Mouse (Mus musculus): Measurements from ENCODE around the gene Col28a1.

The Col28a1 gene

DNA sequence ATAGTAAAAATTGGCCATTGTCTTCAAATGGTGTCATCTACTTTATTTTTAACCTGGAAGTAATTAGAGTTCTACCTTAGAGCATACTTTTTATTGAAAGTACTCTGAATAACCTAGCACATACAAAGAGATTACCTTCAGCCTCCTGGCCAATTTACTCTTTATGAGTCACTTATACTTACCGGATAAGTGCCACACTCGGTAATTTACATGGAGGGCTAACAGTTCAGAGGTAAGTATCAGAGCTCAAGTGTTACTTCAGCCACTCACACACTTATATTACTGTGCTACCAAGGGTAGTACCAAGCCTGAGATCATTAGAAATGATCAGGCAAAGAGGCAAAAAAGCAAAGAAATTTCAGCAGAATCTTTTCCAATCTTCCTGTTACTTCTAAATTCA lies 73.8 kb downstream of the Col28a1 start:
- no peak for DNase-seq (ENCODE audit: low spot score)

DNA sequence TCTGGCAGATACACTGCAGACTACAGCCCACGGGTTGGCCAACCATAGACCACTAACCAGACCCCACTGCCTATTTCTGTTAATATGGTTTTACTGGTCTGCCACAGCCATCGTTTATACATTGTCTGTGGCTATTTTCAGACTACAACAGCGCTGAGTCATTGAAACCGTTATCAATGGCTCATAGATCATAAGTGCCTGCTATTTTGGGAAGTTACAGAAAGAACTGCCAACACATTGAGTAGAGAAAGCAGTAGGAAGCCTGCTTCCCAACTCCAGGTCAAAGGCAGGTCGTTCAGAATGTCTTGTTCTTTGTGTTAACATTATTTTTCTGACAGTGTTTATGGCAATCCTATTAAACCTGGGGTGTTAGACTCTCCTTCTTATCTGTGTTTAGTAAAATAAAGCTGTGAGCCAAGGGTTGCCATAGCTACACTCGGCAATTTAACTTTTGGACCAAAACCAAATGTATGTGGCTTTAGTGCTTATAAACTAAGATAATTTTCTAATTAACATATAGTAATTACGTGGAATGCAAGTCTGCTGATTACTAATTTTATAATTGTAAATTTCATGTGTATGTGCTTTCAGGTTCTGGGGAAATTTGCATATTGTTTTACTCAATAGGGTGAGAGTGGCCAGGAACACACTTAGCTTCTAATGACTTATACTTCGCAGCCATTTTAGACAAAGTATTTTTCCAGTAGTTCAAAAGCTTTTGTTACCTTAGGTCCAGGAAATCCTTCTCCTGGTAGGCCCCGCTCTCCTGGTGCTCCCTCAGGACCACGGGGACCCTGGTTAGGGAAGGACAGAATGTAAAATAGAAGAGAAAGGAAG lies 86.3 kb downstream of the Col28a1 start:
- no peak for DNase-seq (ENCODE audit: low spot score)

DNA sequence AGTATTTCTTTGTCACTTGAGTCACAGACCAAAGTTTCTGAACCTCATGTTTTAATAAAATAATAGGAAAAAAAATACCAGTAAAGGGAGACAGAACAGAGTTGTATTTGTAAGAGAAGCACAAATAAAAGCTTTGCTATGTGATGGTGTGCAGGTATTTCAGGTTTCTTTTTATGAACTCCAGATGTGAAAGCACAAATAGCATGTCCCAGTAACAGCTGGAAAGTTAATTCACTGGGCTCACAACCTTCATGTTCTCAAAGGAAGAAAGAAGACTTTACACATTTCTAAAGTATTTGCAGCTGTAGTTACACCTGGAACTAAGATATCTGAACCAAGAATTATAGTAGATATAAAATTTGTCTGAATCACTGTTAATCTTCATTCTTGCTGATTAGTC lies 91.2 kb downstream of the Col28a1 start:
- DNase-seq (ENCODE audit: low spot score), result no peak

DNA sequence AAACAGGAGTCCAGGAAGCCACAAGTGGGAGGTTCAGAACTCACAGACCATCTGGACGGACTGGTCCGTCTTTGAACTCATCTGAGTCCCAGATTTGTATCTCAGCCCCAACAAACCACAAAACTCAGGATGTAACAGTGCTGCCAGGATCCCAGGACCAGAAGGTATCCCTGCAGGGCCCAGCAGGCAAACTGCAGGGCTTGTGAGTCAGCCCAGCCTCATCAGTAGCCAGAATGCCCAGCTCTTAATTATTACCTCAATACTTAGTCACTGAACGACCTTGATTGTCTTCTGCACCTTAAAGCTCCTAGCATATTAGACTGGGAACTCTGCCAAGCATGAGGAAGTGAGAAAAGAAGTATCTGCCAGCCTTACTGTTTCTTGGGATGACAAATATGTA lies 96.6 kb downstream of the Col28a1 start:
- no peak for DNase-seq (ENCODE audit: low spot score)

DNA sequence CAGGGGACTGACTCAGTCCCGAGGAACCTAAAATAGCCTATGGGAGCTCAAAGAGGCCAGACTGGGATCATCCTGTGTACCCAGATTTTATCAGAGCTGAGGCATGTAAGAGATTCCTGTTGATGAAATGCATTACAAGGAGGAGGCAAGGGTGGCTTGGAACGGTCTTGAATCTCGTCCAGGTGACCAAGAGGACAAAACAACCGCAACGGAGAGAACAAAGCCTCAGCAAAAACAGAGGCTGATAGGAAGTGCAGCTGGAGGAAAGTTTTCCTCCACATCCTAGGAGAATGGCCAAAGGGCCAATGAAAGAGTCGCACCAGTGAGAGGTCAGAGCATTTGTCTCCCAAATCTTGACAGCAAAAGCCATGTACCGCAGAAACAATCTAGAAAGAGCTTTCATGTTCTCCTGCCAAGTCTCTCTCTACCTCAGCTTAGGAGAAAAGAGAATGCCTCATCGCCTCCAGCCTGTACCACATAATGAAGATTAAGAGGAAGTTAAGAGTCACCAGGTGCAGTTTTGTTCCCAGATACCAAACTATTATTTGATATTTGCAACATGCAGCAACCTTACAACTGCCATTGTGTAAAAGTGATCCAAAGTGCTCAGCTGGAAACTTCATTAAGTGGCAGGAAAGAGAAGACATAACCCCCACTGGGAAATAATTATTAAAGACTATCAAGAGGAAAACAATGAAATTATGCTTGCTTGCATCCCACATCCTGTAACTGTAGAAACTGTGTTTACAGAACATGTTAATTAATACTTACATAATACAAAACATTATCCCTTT lies 98.1 kb downstream of the Col28a1 start:
- DNase-seq (ENCODE audit: low spot score), result no peak

DNA sequence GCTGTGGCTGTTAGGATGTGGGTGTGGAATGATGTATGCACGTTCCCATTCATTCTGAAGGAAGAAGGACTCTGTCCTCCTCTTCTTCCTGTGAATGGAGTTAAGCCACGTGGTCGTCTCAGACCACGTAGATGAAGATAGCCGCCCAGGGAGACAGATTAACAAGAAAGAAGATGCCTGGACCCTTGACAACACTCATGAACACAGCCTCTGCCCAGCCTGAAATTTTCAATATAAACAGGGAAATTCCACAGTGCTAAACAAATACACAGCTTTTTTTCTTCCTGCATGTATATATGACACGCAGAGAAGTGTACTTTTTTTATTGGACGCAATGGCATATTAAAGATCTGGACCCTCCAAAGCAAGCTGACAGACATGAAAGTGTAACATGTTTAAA lies 98.9 kb downstream of the Col28a1 start:
- DNase-seq (ENCODE audit: low spot score), result no peak

DNA sequence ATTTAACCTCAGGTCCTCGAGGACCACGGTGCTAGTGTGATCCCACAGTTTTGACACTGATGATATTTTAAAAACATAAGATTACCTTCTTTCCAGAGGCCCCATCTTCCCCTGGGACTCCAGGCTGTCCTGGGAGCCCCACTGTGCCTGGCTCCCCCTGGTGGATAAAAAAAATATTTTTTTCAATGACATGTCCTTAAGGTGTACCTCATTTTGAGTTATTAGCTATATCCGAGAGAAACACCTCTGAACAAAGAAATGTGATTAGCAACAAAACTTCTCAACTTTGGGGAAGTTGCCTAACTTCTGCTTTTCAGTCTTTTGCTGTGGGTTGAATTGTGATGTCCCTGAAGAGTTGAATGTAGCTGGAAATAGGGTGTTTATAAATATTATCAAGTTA lies 105.6 kb downstream of the Col28a1 start:
- no peak for DNase-seq (ENCODE audit: low spot score)

DNA sequence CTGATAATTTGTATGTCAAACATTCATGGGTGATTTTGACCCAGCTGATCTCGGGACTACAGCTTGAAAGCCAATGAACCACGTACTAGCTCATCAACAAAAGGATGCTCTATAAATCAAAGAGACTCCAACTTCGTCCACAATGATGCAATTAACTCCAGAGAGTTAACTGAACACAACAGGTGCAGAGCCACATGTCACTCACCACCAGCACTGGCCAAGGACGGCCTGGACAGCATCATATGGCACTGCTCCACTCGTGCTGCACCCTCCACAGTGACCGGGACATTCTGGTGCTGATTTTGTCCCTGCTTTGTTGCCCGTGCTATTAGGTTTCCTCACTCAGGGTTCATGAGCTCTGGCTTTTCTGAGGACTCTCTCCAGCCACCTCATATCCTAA lies 107.6 kb downstream of the Col28a1 start:
- no peak for DNase-seq (ENCODE audit: low spot score)

DNA sequence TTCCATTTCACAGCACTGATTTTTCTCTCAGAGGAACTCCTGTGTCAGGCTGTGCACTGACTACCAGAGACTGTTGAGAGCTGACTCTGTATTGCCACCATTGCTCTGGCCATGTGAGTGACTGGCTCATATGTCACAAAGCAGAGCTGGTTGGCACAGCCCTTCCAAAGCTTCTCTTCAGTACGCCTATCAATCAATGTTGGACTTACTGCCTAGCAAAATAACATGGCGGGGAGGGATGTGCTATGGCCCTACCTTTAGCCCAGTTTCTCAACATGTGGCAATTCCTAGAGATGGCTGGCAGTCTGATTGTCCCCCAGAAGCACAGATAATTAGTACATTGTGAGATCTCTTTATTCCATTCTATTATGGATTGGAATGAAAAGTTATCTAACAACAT lies 109.2 kb downstream of the Col28a1 start:
- no peak for DNase-seq (ENCODE audit: low spot score)

DNA sequence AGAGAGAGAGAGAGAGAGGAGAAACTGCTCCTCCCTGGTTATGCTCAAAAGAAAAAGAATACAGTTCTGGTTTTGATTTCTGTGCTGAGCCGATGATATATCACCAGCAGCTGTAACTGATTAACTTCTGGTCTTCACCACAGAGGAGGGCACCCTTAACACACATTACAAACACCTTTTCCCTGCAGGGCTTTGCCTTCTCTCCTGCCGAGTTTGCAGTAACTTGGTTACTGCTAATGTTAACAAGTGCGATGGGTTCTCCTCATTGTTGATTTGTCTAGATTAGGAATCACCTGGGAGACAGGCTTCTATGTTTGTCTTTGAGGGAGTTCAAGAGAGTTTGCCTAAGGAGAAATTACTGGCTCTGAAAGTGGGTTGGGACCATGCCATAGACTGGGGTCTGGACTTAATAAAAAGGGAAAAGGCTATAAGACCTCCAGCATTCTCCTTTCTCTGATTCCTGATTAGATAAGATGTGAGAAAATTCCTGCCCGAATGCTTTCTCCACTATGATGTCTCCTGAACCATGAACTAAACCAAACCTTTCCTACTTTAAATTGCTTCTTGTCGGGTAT lies 114.8 kb downstream of the Col28a1 start:
- DNase-seq (ENCODE audit: low spot score), result no peak

DNA sequence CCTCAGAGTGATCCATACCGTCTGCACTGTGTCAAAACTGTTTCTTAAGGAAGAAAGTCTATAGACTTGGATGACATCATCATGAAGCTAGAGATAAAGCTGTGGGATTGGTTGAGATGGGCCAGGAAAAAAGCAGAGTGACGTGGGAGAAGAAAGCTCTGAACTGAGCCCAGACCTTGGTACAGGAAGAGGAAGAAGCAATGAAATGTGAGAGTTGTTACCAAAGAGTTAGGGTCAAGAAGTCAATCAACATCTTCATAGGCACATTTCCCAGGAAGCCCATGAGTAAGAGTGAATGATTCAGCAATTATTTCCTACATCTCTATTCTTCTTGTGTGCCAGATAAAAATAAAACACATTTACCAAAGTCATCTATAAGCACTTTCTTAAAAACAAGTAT lies 117.5 kb downstream of the Col28a1 start:
- no peak for DNase-seq (ENCODE audit: low spot score)

DNA sequence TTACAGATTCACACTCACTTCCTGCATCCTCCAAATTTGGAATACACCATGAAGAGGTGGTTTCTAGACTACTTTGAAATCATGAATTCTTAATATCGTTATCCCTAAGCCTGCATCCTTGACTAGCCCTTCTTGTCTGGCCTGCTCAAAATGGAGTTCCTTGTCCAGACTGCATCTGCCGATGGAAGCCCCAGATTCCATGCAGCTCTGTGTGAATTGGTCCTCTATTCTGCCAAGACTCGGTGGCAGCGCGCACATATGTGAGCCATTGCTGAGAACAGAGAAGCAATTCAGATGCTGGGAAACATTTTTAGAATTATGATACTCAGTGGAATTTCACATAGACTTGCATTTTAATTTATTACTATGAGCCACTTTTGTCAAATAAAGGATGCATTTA lies 123.4 kb downstream of the Col28a1 start:
- DNase-seq (ENCODE audit: low spot score), result no peak

DNA sequence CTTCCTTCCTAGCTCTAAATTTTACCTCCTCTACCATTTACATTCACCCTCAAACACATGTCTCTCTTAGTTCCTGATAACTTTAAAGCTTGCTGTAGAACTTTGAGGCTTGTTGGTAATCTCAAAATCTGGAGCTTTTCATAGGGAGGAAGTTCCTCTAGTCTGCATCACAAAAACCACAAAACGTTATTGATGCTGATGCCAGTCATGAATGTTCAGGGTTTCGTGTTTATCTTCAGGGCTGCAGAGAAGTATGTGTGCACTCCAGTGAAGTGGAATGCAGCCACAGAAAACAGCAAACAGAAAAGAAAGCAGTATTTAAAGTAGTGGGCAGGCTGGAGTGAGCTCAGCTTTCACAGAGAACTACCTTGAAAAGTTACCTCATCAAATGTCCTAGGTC lies 124.0 kb downstream of the Col28a1 start:
- no peak for DNase-seq (ENCODE audit: low spot score)

DNA sequence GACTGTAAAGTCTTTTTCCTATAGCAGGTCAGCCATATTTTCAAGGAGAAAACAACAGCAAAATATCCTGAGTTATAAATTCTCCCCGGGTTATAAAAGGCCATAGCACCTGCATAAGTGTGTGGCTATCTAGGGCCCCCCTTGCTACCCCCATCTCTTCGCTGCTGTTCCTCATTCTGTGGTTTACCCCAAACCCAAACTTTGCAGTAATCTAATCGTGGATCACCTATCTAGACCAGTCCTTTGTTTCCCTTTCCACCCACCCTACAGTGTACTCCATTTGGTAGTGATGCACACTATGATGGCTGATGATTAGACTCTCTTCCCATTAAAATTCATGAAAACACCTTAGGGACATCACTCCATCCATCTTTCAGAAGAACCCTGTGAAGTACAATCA lies 125.3 kb downstream of the Col28a1 start:
- DNase-seq (ENCODE audit: low spot score), result no peak

DNA sequence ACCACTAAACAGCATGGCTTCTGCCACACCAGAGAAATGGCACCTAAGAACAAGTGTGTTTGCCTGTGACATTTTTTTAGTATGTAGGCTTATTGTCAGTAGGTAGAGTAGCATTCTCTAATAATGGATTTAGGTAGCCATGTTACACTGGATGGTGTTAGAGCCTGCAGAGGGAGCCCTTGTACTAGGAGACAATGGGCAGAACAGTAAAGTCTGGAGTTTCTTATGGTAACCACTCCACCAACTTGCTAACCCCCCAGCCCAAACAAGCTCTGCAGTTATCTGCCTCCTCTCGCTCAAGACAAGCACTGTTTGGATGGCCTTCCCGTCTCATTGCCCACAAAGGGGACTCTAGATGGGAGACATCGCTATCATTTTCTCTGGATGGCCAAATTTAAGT lies 126.2 kb downstream of the Col28a1 start:
- peak; percentile 10 for DNase-seq (ENCODE audit: low spot score)

DNA sequence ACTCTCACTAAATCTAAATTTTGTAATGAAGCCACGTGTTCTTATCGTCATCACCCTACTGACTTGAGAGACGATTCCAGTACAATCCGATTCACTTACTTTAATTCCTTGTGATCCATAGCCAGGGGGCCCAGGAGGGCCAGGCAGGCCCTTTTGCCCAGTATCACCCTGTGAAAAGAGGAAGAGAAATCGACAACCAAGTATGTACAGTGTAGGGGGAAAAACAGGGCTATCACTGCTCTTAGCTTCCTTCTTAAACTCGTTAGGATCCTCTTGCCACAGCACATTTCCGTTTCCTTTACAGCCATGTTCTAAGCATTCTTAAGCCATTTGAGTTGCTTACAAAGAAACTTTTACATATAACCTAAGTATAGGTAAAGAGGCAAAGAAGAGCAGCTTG lies 133.2 kb downstream of the Col28a1 start:
- DNase-seq (ENCODE audit: low spot score), result no peak

DNA sequence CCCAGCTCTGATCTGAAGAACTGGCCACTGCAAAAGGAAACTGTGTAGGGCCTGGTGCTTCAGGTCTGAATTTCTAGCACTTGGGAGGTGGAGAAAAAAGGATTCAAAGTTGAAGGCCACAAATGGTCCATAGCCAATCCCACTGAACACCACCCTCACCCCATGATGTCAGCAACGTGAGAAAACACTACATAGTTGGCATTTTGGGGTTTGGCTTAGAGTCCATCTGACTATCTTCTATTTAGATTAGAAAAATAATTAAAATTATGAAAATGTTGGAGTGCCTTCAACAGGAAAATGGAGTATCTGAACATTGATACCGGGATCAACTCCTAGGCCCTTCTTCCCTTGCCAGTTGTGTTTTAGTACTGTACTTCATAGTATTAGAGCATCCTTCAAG lies 144.2 kb downstream of the Col28a1 start:
- DNase-seq (ENCODE audit: low spot score), result no peak

DNA sequence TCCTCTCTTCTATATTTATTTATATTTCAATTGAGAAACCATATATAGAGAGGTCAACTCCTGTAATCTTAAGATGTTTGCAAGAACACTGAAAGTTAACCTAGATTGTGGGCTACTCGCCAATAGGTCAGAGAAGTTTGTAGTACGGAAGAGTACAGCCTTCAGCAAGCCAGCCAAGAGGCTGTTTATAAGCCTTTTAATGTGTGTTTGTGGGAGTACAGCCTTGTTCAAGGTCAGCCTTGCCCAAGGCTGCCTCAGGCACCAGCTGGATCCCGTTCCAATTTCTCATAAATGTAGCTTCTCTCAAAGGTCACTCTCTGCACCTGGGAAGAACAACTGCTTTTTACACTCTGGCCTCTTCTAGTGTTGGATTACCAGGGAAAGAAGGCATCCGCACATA lies 146.0 kb downstream of the Col28a1 start:
- peak; percentile 15 for DNase-seq (ENCODE audit: low spot score)

DNA sequence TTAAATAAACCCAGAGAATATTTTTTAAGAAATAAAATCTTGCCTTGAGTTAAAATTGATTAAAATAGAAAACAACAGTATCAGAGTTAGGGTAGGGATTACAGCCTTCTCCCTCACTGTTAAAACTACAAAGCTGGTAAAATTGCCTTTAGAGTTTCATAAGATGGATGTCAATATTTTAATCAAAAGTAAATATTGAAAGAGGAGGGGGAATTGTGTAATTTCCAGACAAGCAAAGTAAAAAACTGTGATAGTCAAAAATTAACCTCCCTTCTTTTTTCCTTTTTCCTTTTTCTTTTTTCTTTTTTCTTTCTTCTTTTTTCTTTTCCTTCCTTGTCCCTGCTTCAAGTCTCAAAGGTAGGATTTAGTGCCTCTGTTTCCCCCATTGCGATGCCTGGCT lies 146.6 kb downstream of the Col28a1 start:
- DNase-seq (ENCODE audit: low spot score), result no peak

DNA sequence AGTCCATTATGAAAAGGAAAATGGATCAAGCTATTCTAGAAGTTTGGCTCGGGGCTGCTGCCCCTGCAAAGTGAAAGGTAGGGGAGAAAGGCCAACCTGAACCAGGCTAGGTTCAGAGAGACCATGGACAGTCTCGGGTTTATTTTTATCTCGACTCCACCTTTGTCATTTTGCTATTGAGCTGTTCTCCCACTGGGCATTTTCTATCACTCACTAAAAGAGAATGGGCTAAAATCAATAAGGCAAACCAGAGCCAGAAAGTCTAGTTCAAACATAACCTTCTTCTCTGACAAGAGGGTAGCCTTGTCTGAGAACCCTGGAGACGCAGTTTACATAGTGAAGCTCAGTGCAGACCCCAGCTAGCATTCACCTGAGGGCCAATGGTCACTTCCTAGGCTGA lies 163.7 kb downstream of the Col28a1 start:
- no peak for DNase-seq (ENCODE audit: low spot score)

DNA sequence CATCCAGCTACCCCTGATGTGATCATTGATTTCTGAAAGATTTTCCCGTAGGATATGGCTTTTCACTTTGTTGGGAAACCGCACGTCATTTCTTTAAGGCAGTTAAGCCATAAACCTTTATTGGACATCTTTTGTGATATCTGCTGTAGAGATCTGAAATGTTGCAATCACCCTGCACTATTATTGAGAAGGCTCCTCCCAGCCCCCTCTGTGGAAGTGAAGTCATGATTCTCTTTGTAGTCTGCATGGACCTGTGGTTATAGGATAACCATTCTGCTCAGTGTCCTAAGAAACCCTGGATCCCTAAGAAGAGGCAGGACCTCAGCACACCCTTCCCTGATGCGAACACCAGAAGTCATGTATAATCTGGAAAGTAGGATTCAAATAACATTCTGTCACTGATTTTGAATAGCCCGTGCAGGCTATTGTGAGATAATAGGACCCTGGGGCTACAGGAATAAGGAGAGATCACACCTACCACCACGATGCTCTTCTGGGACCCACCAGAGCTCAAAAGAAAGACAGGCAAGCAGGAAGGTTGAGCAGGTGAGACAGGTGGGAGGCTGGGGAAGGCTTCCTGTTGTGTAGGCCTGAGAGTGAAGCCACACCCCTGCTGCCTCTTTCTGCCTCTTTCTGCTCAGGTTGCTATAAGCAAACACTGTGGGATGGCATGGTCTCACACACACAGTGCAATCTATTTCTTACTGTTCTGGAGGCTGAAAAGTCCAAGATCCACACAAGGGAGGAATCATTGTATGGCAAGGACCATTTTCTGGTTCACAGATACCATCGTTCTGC lies 166.9 kb downstream of the Col28a1 start:
- DNase-seq (ENCODE audit: low spot score), result no peak

DNA sequence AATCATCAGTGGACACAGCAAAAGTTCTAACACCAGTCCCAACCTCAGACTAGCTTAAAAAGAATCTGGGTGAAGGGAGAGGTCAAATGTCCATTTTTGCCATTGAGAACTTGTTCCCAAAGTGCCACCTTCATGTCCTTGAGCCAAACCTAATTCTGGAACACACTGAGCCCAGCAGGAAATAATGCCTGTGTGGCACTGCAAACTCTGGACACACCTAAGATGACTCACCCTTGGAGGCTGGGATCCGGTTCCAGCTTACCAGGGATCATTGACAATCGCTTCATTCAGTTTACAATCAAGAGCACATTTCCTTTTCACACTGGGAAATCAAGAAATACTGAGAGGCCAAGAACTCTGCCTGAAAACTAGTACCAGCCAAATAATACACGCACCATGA lies 168.9 kb downstream of the Col28a1 start:
- no peak for DNase-seq (ENCODE audit: low spot score)

All from ovary, postnatal 36 days (tissue).